Mouse (Mus musculus) olfactory bulb, adult 2 months (tissue): ENCODE results near the gene Dclk2.

Experiments
- CTCF ChIP-seq: fragments of 200-500 bp; IDR thresholded peaks from 2 replicates; pipeline ENCODE4 v1.5.1; 2012; ENCODE audit warnings: low read depth, mild to moderate bottlenecking, low read length, moderate library complexity; ENCODE audit not compliant: insufficient read depth
- POLR2A ChIP-seq: fragments of 200-500 bp; IDR thresholded peaks from 2 replicates; pipeline ENCODE4 v1.6.1; 2012; ENCODE audit warnings: mild to moderate bottlenecking, low read depth, low read length, moderate library complexity; ENCODE audit not compliant: insufficient read depth

DNA sequence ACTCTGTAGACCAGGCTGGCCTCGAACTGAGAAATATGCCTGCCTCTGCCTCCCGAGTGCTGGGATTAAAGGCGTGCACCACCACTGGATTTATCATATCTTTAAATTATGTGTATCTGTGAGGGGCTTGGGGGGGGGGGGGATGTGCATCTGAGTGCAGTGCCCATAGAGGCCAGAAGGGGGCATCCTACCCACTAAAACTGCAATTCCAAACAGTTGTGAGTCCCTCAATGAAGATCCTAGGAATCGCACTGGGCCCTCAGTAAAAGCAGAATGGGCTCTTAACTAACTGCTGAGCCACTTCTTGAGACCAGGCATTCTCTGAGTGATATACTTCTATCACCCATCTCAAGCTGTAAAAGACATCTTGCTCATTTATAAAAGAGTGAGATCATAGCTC, 85.5 kb downstream of the Dclk2 start:
- no peak for TF ChIP-seq CTCF
- no peak for TF ChIP-seq POLR2A
